Mouse (Mus musculus): ENCODE results near the gene Cdc42se2.

Gene Cdc42se2

GRCm38 (mm10) chr11:54710512-54711293, 76.8 kb downstream of the Cdc42se2 start:
- DNase-seq (ENCODE audit: low spot score in 2 of 2): no peak

- no peak for DNase-seq (ENCODE audit: low spot score in 2 of 2)
Observed at GRCm38 (mm10) chr11:54709645-54710044, 77.8 kb downstream of the Cdc42se2 start.

- DNase-seq (ENCODE audit: low spot score in 2 of 2): no peak
Observed at GRCm38 (mm10) chr11:54708153-54708552, 79.3 kb downstream of the Cdc42se2 start.

GRCm38 (mm10) chr11:54703306-54703705, 84.2 kb downstream of the Cdc42se2 start:
- DNase-seq (ENCODE audit: low spot score in 2 of 2): peak; percentile 41 to 72

DNA sequence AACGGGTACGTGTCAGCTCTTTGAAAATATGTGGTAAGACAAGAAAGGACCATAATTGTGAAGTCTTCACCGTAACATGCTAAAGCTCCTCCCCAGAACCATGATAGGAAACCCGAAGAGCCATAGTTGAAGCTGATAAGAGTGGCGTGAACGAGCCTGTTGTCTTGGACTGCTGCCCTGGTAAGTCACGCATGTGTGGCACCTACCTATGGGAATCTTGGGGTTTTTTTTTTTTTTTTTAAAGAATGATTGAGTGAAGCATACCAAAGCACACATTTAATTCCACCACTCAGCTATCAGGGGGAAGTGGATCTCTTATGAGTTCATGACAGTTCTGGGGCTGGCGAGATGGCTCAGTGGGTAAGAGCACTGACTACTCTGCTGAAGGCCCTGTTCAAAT, 85.6 kb downstream of the Cdc42se2 start:
- DNase-seq (ENCODE audit: low spot score in 2 of 2): no peak

DNA sequence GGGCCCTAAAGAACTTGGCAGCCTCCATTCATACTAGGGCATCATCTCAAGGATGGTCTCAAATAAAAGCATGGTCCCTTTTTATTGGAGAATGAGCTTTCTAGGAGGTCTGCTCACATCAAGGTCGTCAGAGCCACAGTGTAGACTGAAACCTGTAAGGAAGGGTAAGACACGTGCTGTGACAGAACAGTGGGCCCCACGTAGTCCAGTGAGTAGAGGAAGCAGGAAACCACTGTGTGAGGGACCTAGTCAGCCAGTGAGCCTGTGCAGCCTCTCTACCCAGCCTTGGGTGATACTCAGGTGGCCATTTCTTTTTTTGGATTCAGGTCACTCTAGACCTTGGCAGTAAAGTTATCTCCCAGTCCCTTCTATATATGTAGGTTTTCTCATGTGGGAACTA, 87.5 kb downstream of the Cdc42se2 start:
- no peak for DNase-seq (ENCODE audit: low spot score in 2 of 2)

DNA sequence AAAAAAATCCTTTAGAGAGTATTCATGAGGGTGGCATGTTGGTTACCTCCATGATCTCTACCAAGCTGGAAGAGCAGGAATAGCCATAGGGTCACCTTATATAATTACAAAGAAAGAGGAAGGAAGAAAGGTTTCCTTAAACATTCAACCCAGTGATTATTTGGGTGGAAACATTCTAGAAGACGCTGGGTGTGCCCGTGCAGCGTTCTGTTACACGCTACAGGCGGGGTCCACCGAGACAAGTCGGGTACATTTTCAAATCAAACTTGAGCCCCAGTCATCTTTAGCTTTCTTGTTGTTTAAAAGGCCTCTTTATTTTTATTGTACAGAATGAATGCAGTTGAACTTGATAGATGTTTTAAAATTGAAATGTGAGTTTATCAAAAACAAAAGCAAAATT, 88.8 kb downstream of the Cdc42se2 start:
- DNase-seq (ENCODE audit: low spot score in 2 of 2): no peak

- DNase-seq (ENCODE audit: low spot score in 2 of 2): no peak
Observed at GRCm38 (mm10) chr11:54697611-54698010, 89.9 kb downstream of the Cdc42se2 start.

DNA sequence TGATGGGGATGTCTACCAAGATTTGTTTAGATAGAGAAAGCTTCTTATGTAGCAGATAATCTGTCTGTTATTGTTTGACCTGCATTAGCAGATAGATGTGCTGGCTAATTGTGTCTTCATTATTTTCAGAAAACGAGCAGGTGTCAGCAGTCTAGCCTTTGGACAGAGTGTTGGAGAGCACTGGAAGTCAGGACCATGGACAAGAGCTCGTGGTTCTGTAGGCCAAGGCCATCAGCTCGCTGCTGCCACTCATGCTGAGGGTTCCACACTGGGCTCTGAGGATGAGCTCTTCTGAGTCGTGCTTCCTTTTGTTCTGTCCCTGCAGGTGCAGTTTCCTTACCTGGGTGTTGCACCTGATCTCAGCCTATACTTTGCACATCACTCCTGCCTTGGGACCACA, 91.5 kb downstream of the Cdc42se2 start:
- DNase-seq (ENCODE audit: low spot score in 2 of 2): no peak

- no peak for DNase-seq (ENCODE audit: low spot score in 2 of 2)
Observed at GRCm38 (mm10) chr11:54694291-54694690, 93.2 kb downstream of the Cdc42se2 start.

GRCm38 (mm10) chr11:54693696-54694095, 93.8 kb downstream of the Cdc42se2 start:
- DNase-seq (ENCODE audit: low spot score in 2 of 2): no peak

DNA sequence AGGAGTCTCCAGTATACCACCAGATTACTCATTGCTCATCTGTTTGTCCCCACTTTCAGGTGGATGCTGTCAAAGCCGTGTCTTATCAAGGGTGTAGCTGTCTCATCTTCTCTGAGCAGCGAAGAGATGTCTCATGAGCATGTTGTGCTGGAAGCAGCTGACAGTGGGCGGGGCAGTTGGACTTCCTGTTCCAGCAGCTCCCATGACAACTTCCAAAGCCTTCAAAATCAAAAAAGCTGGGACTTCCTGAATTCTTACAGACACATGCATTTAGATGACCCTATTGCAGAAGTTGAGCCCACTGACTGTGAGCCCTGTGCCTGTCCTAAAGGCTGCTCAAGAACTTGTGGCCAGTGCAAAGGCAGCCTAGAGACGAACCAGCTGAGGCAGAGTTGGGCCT, 96.3 kb downstream of the Cdc42se2 start:
- no peak for DNase-seq (ENCODE audit: low spot score in 2 of 2)

GRCm38 (mm10) chr11:54690171-54690570, 97.3 kb downstream of the Cdc42se2 start:
- DNase-seq (ENCODE audit: low spot score in 2 of 2): no peak

GRCm38 (mm10) chr11:54684831-54685230, 102.6 kb downstream of the Cdc42se2 start:
- no peak for DNase-seq (ENCODE audit: low spot score in 2 of 2)

- no peak for DNase-seq (ENCODE audit: low spot score in 2 of 2)
Observed at GRCm38 (mm10) chr11:54679141-54679540, 108.3 kb downstream of the Cdc42se2 start.

- no peak for DNase-seq (ENCODE audit: low spot score in 2 of 2)
Observed at GRCm38 (mm10) chr11:54675792-54676489, 111.5 kb downstream of the Cdc42se2 start.

- DNase-seq (ENCODE audit: low spot score in 2 of 2): no peak
Observed at GRCm38 (mm10) chr11:54673575-54674298, 113.7 kb downstream of the Cdc42se2 start.

All from urinary bladder, postnatal 4 days (tissue).